Mouse (Mus musculus) left cerebral cortex, postnatal 10 days (tissue): ENCODE data around the gene Nr6a1. TPM values are rescaled to one million over a fixed set of nuclear protein-coding genes. Genes with fewer than 3 reads are reported as not detected.

Experiments used
- DNase-seq, 2 experiments: peaks; one replicate each; pipeline ENCODE4 v3.0.0; 2021 to 2022; ENCODE audit warnings: low spot score in 2 of 2, mixed read lengths in 1 of 2; ENCODE audit errors: extremely low spot score in 1 of 2
- intact Hi-C: fragments of 180-260 bp; cut with DNase I; formaldehyde crosslinking; loops from one replicate; pipeline ENCODE4 v1.15.1; 2025
- total RNA-seq, 2 experiments: library from RNA; stranded (reverse); gene quantifications; 2 replicates each; pipeline ENCODE4 v1.2.3; 2021

Nr6a1 gene
- total RNA-seq, 2 experiments from 2014 or later = 5.3 to 5.8 TPM

- intact Hi-C loops = no loop called here
- peak; percentile 6 to 56 for DNase-seq
Measured at GRCm38 (mm10) chr2:38822995-38823394, 104.5 kb downstream of the Nr6a1 start.

- intact Hi-C loops = no loop called here
- no peak for DNase-seq
Measured at GRCm38 (mm10) chr2:38817487-38817886, 110.0 kb downstream of the Nr6a1 start.

GRCm38 (mm10) chr2:38797087-38797624 lies 130.3 kb downstream of the Nr6a1 start:
- peak; percentile 69 to 73 for DNase-seq
- intact Hi-C loops = no loop called here

GRCm38 (mm10) chr2:38787338-38787737 lies 140.2 kb downstream of the Nr6a1 start:
- no peak for DNase-seq
- intact Hi-C loops = no loop called here

- no peak for DNase-seq
- intact Hi-C loops = no loop called here
Measured at GRCm38 (mm10) chr2:38786216-38786960, 141.1 kb downstream of the Nr6a1 start.

GRCm38 (mm10) chr2:38785113-38785512 lies 142.4 kb downstream of the Nr6a1 start:
- DNase-seq = no peak
- intact Hi-C loops = no loop called here

GRCm38 (mm10) chr2:38784396-38784795 lies 143.1 kb downstream of the Nr6a1 start:
- DNase-seq = no peak
- intact Hi-C loops = no loop called here

- no peak for DNase-seq
- intact Hi-C loops = no loop called here
Measured at GRCm38 (mm10) chr2:38783364-38783763, 144.1 kb downstream of the Nr6a1 start.

GRCm38 (mm10) chr2:38782731-38783130 lies 144.8 kb downstream of the Nr6a1 start:
- intact Hi-C loops = no loop called here
- no peak for DNase-seq

GRCm38 (mm10) chr2:38781945-38782720 lies 145.4 kb downstream of the Nr6a1 start:
- no peak for DNase-seq
- intact Hi-C loops = no loop called here

- no peak for DNase-seq
- intact Hi-C loops = no loop called here
Measured at GRCm38 (mm10) chr2:38779939-38780338, 147.5 kb downstream of the Nr6a1 start.

- DNase-seq = no peak
- intact Hi-C loops = no loop called here
Measured at GRCm38 (mm10) chr2:38777326-38777725, 150.2 kb downstream of the Nr6a1 start.

GRCm38 (mm10) chr2:38774936-38775335 lies 152.6 kb downstream of the Nr6a1 start:
- DNase-seq = no peak
- intact Hi-C loops = no loop called here

GRCm38 (mm10) chr2:38771478-38771797 lies 156.1 kb downstream of the Nr6a1 start:
- DNase-seq = peak in 1 of 2 experiments; percentile 23
- intact Hi-C loops = no loop called here

- intact Hi-C loops = no loop called here
- DNase-seq = peak in 1 of 2 experiments; percentile 24
Measured at GRCm38 (mm10) chr2:38770772-38771477, 156.6 kb downstream of the Nr6a1 start.

- DNase-seq = no peak
- intact Hi-C loops = no loop called here
Measured at GRCm38 (mm10) chr2:38767177-38767931, 160.1 kb downstream of the Nr6a1 start.

GRCm38 (mm10) chr2:38739847-38740246 lies 187.6 kb downstream of the Nr6a1 start:
- no peak for DNase-seq
- intact Hi-C loops = loop anchor here (5.0 kb wide), 1 partner anchor 98 kb away; the partner anchor contains the start of gene Psmb7

GRCm38 (mm10) chr2:38739410-38739809 lies 188.1 kb downstream of the Nr6a1 start:
- peak; percentile 72 to 80 for DNase-seq

More at GRCm38 (mm10) chr2:38739410-38739809, 188.1 kb downstream of the Nr6a1 start:
- intact Hi-C loops = no loop called here
